Mouse (Mus musculus) midbrain, embryonic 10.5 days (tissue): ENCODE results near the gene Cst13. TPM values are rescaled to one million over a fixed set of nuclear protein-coding genes. Genes with fewer than 3 reads are reported as not detected.
A peak's percentile ranks its signal among the peaks of the same experiment; 100 is the strongest.
"Not testable (repeated sequence)": the region's sequence is repeated elsewhere in the genome, so short reads cannot be mapped to it uniquely, and the experiment has no call there.

ENCODE experiments used
- DNase-seq: peaks from one replicate; pipeline ENCODE4 v3.0.0-alpha.2; 2017; ENCODE audit warnings: low spot score
- H3K27ac ChIP-seq: fragments of 300-500 bp; sonication (generic); replicated peaks from 2 replicates; pipeline ENCODE4 v1.5.1; 2016; ENCODE audit warnings: mild to moderate bottlenecking
- H3K27me3 ChIP-seq: fragments of 300-500 bp; sonication (generic); 2 replicates; pipeline ENCODE4 v1.6.1; 2016; ENCODE audit warnings: low read depth, mild to moderate bottlenecking; ENCODE audit not compliant: poor library complexity, severe bottlenecking
- H3K36me3 ChIP-seq: fragments of 300-500 bp; sonication (generic); 2 replicates; pipeline ENCODE4 v1.6.1; 2016; ENCODE audit warnings: mild to moderate bottlenecking, moderate library complexity
- H3K4me1 ChIP-seq: fragments of 300-500 bp; sonication (generic); 2 replicates; pipeline ENCODE4 v1.6.1; 2016
- H3K4me3 ChIP-seq: fragments of 300-500 bp; sonication (generic); 2 replicates; pipeline ENCODE4 v1.5.1; 2016; ENCODE audit warnings: mild to moderate bottlenecking, moderate library complexity
- H3K9me3 ChIP-seq: fragments of 300-500 bp; sonication (generic); replicated peaks from 2 replicates; pipeline ENCODE4 v1.6.1; 2016; ENCODE audit warnings: mild to moderate bottlenecking
- WGBS: fragments of 180-500 bp; shearing (Covaris S2); methylation state at CpG from one replicate; pipeline ENCODE4 v1.1.7; 2016; 5-methylcytosine and 5-hydroxymethylcytosine counted together
- polyA plus RNA-seq: library from polyadenylated mRNA; unstranded; fragments of >200 nt; fragmentation: Nextera tagmentation; extraction: Ambion mirVana; gene quantifications from 2 replicates; pipeline ENCODE4 v1.2.1, GENCODE M21; 2016

Cst13 gene
- not detected in 2 replicates for polyA plus RNA-seq

GRCm38 (mm10) chr2:148819909-148820308 lies at the start of gene Cst13:
Cst13 (plus strand) TSS chr2:148820081.
- Histone ChIP-seq H3K4me3 (no peak within 1 kb of the TSS), H3K9me3 (no peaks in the 10 kb centered on the region), H3K4me1 (no peaks in the 10 kb centered on the region), H3K27ac (no peak within 1 kb of the TSS), H3K27me3 (no peaks in the 10 kb centered on the region), H3K36me3 (no peaks in the 10 kb centered on the region)
- DNase-seq, result no peak

DNA sequence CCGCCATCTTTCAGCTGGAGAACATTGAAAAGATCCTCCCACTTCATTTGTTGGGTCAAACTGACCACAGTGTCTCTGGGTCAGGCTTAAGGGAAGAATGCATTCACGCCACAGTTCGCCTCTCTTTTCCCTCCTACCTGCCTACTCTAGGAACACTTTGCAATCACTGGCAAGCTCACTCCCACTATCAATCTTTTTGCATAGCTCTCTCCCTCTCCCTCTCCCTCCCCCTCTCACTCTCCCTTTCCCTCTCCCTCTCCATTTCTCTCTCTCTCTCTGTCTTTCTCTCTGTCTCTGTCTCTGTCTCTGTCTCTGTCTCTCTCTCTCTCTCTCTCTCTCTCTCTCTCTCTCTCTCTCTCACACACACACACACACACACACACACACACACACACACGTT lies 48.5 kb upstream of the Cst13 start, which contains the start of gene Cst11:
Cst11 (minus strand) TSS at position 101 of the 400 bp plus-strand sequence.
- not testable (repeated sequence) for H3K27ac ChIP-seq, H3K4me1 ChIP-seq, H3K36me3 ChIP-seq, H3K9me3 ChIP-seq, DNase-seq, H3K27me3 ChIP-seq, H3K4me3 ChIP-seq
- WGBS, result 94% methylated on average over 4 of the region's 4 CpGs

GRCm38 (mm10) chr2:148781709-148782108 lies 38.2 kb upstream of the Cst13 start, which contains the start of gene 8030411F24Rik:
8030411F24Rik (plus strand) TSS chr2:148782009.
- DNase-seq, result no peak
- Histone ChIP-seq H3K36me3 (no peaks in the 10 kb centered on the region), H3K27me3 (no peaks in the 10 kb centered on the region), H3K27ac (no peak within 1 kb of the TSS), H3K4me3 (no peak within 1 kb of the TSS), H3K9me3 (no peaks in the 10 kb centered on the region), H3K4me1 (no peaks in the 10 kb centered on the region)
- WGBS, result 13% methylated on average over 1 of the region's 1 CpGs

DNA sequence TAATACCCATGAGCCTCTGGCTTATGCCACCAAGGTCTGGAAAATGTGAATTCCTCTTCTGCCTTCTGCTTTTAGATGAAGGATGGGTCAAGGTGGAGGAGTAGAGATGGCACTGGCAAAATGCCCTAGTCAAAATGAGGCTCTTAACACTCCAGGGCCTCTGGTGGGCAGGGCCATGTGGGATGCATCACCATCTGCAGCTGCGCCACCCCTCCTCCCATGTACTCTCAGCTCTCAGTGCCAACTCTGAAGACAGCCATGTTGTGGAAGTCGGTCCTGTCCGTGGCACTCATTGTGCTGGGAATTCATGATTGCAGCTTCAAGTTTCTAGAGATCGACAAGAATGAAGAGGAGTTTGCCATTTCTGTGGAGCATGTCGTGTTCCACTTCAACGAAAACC lies 30.7 kb upstream of the Cst13 start, which contains the start of gene Cst12:
Cst12 (plus strand) TSS at position 220 of the 400 bp plus-strand sequence.
- DNase-seq, result no peak
- 89% methylated on average over 6 of the region's 6 CpGs for WGBS
- Histone ChIP-seq H3K4me1 (no peaks in the 10 kb centered on the region), H3K27ac (no peak within 1 kb of the TSS), H3K4me3 (no peak within 1 kb of the TSS), H3K36me3 (no peaks in the 10 kb centered on the region), H3K27me3 (no peaks in the 10 kb centered on the region), H3K9me3 (no peaks in the 10 kb centered on the region)

DNA sequence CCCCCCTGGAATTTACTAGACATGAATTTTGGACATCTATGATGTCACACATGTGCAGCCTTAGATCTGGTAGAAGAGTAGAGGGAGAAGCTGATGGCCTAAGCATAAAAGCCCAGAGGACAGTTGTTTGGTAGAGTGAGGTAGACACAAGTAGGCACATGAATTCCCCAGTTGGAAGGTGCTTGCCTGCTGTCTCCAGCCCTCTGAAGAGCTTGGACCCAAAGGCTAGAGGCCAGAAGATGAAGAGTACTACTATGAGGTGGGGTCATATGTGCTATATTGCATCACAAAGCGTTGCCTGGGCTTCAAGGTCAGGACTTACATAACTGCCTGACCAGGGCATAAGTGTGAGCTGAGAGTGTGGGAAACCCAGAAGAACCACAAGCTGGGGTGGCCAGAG lies 21.4 kb upstream of the Cst13 start, which contains the start of gene Cst8:
Cst8 (plus strand) TSS at position 301 of the 400 bp plus-strand sequence.
- H3K36me3 ChIP-seq, result no peaks in the 10 kb centered on the region
- no peak for DNase-seq
- H3K9me3 ChIP-seq, result no peaks in the 10 kb centered on the region
- no peak within 1 kb of the TSS for H3K4me3 ChIP-seq
- WGBS, result 87% methylated on average over 1 of the region's 1 CpGs
- H3K27me3 ChIP-seq, result no peaks in the 10 kb centered on the region
- H3K4me1 ChIP-seq, result no peaks in the 10 kb centered on the region
- H3K27ac ChIP-seq, result no peak within 1 kb of the TSS

DNA sequence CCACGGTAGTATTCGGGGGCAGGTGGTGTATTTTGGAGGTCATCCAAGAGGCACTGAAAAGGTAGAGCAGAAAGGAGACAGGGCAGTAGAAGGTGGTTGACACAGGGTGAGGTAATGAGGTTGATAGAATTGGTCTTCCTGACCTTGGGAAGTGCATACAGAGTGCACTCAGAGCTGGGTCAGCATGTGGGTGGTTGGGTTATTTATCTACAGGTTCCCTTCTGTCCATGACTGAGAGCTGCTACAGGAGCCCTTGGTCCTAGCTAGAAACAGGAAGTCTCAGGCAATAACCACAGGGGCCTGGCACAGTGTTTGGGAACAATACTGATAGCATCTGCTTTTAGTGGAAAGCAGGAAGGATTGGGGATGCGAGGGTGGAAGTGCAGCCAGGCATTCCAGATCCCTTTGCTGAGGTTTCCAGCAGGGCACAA lies 18.4 kb upstream of the Cst13 start:
- no peak overlapping the region for H3K27ac ChIP-seq
- no peaks in the 10 kb centered on the region for H3K36me3 ChIP-seq
- no peaks in the 10 kb centered on the region for H3K9me3 ChIP-seq
- no peak for DNase-seq
- no peaks in the 10 kb centered on the region for H3K27me3 ChIP-seq
- H3K4me1 ChIP-seq, result no peaks in the 10 kb centered on the region
- 81% methylated on average over 3 of the region's 3 CpGs for WGBS
- no peak overlapping the region for H3K4me3 ChIP-seq

- Histone ChIP-seq H3K4me3 (no peak overlapping the region), H3K27ac (no peak overlapping the region), H3K27me3 (no peaks in the 10 kb centered on the region), H3K36me3 (no peaks in the 10 kb centered on the region), H3K4me1 (no peaks in the 10 kb centered on the region), H3K9me3 (no peaks in the 10 kb centered on the region)
- DNase-seq, result no peak
- WGBS, result 87% methylated on average over 6 of the region's 6 CpGs
These were observed 13.2 kb upstream of the Cst13 start for GRCm38 (mm10) chr2:148806696-148807095.

DNA sequence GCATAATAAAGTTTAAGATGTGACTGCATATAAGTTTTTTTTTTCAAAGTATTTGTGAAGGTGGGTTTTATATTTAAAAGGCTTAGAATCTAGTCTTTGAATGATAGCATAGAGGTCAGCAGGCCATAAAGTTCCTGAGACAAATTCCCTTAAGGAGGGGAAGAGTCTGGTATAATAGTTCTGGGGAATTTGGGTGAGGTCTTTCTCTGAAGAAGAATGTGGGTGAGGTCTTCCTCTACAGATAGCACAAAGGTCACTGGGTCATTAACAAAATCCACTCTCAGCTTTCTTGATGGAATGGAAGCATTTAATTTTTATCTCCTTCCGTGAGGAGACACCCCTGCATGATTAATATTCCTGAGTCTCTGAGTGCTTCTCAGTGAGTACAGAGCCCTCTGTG lies 6.1 kb downstream of the Cst13 start:
- Histone ChIP-seq H3K36me3 (no peaks in the 10 kb centered on the region), H3K4me1 (no peaks in the 10 kb centered on the region), H3K4me3 (no peak overlapping the region), H3K27ac (no peak overlapping the region), H3K9me3 (no peaks in the 10 kb centered on the region), H3K27me3 (no peaks in the 10 kb centered on the region)
- WGBS, result 82% methylated on average over 1 of the region's 1 CpGs
- no peak for DNase-seq

GRCm38 (mm10) chr2:148834912-148835311 lies 15.0 kb downstream of the Cst13 start, which contains the start of gene Cst9:
Cst9 (plus strand) TSS chr2:148835147.
- Histone ChIP-seq H3K27ac (no peak within 1 kb of the TSS), H3K27me3 (no peaks in the 10 kb centered on the region), H3K4me3 (no peak within 1 kb of the TSS), H3K36me3 (no peaks in the 10 kb centered on the region), H3K4me1 (no peaks in the 10 kb centered on the region), H3K9me3 (no peaks in the 10 kb centered on the region)
- DNase-seq, result no peak
- 79% methylated on average over 4 of the region's 4 CpGs for WGBS

GRCm38 (mm10) chr2:148838075-148838777 lies 18.3 kb downstream of the Cst13 start:
- 85% methylated on average over 5 of the region's 5 CpGs for WGBS
- no peak overlapping the region for H3K4me3 ChIP-seq
- H3K36me3 ChIP-seq, result no peaks in the 10 kb centered on the region
- H3K27ac ChIP-seq, result no peak overlapping the region
- no peaks in the 10 kb centered on the region for H3K4me1 ChIP-seq
- DNase-seq, result no peak
- no peaks in the 10 kb centered on the region for H3K9me3 ChIP-seq
- H3K27me3 ChIP-seq, result no peaks in the 10 kb centered on the region

DNA sequence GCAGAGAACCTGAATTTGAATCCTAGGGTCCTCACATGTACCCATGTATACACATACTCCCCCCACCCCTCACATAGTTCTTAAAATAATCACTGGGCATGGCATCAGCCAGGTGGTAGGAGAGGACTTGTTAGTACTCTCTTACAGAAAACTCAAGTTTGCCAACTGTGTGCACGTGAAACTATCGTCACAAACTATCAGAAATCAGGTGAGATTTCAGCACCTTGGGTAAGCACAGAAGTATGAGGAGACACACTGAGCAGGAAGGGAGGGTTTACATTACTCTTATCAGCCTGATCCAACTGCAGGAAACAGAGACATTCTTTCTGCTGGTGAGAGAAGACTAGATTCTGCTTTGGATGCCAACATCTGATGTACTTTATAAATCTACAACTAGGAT lies 19.3 kb downstream of the Cst13 start:
- DNase-seq, result no peak
- WGBS, result 84% methylated on average over 2 of the region's 2 CpGs
- no peak overlapping the region for H3K27ac ChIP-seq
- H3K36me3 ChIP-seq, result no peaks in the 10 kb centered on the region
- H3K4me3 ChIP-seq, result no peak overlapping the region
- H3K9me3 ChIP-seq, result no peaks in the 10 kb centered on the region
- H3K4me1 ChIP-seq, result no peaks in the 10 kb centered on the region
- no peaks in the 10 kb centered on the region for H3K27me3 ChIP-seq

- 49% methylated on average over 8 of the region's 8 CpGs for WGBS
- no peaks in the 10 kb centered on the region for H3K36me3 ChIP-seq
- H3K27me3 ChIP-seq, result no peaks in the 10 kb centered on the region
- H3K4me1 ChIP-seq, result no peaks in the 10 kb centered on the region
- no peak overlapping the region for H3K27ac ChIP-seq
- H3K4me3 ChIP-seq, result no peak overlapping the region
- H3K9me3 ChIP-seq, result no peaks in the 10 kb centered on the region
- peak; percentile 64 for DNase-seq
These were observed 31.4 kb downstream of the Cst13 start for GRCm38 (mm10) chr2:148851116-148851906.
